10 mouse cellular contexts compared by ENCODE assay signal in the genomic region with DNA sequence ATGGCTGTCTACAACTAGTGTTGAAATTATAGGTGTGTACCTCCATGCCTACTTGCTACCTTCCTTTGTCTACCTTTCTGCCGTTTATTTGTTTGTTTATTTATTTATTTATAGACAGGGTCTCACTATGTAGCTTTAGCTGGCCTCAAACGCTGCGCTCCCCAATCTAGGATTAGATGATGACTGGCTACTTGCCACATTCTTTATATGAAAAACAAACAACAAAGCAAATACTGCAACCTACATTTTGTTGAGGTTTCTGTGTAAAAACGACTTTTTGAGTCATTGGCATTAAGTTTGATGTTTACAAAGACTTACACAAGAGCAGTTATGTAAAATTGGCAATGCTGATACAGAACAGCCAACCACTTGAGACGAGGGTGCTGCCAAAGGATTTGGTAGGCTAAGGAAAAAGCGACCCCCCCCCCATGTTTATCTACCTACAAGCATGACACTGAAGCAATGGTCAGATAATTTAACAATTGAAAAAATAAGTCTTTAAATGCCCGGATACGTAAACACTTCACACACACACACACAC. TPM values are rescaled to one million over a fixed set of nuclear protein-coding genes. Genes with fewer than 3 reads are reported as not detected.
A peak's percentile ranks its signal among the peaks of the same experiment; 100 is the strongest.
DNase-seq lines count a peak whose midpoint lies in the region; ATAC-seq and TF ChIP-seq lines count a peak whose summit lies in the region.
"Had no signal": no experiment of that assay in that cellular context is flagged by ENCODE, and none has a peak within 500 bp of the region (broad histone marks: within the 10 kb centered on the region; RNA-seq: fewer than 3 reads in every experiment).

No protein-coding gene starts in this region.

- TF ChIP-seq CTCF in lung, embryonic 14.5 days (IDR thresholded peaks at IDR 0.05; ENCODE audit: low read depth), result no peak
- TF ChIP-seq CTCF in intestine, postnatal 0 days (IDR thresholded peaks at IDR 0.05; ENCODE audit: low read depth), result no peak

- peak overlapping the region; percentile 100 for H3K4me3 ChIP-seq in lung, embryonic 14.5 days (ENCODE audit: low read depth, low read length)
- H3K4me3 ChIP-seq in embryonic facial prominence, embryonic 13.5 days, result peak overlapping the region; percentile 99
- H3K4me3 ChIP-seq in intestine, postnatal 0 days (ENCODE audit: low read depth, low read length), result peak overlapping the region; percentile 98; the same call in 1 of the 2 replicates
- H3K4me3 ChIP-seq in neural tube, embryonic 13.5 days, result peak overlapping the region; percentile 100

- peaks cover 10% of the 10 kb centered on the region for H3K4me1 ChIP-seq in lung, embryonic 14.5 days (ENCODE audit: insufficient read depth)
- H3K4me1 ChIP-seq in embryonic facial prominence, embryonic 13.5 days, result peaks cover 37% of the 10 kb centered on the region
- peaks cover 5% of the 10 kb centered on the region; the same call in 1 of the 2 replicates for H3K4me1 ChIP-seq in intestine, postnatal 0 days (replicated peaks; ENCODE audit: control insufficient read depth, insufficient read depth, low read length)
- H3K4me1 ChIP-seq in neural tube, embryonic 13.5 days (replicated peaks), result peaks cover 40% of the 10 kb centered on the region

- no peak overlapping the region for H3K27ac ChIP-seq in lung, embryonic 14.5 days (ENCODE audit: low read depth)
- H3K27ac ChIP-seq in embryonic facial prominence, embryonic 13.5 days, result no peak overlapping the region
- H3K27ac ChIP-seq in intestine, postnatal 0 days (ENCODE audit: low read depth, low read length), result no peak overlapping the region
- H3K27ac ChIP-seq in neural tube, embryonic 13.5 days (replicated peaks), result no peak overlapping the region

- peak overlapping the region; percentile 95 for H3K4me2 ChIP-seq in lung, embryonic 14.5 days
- H3K4me2 ChIP-seq in embryonic facial prominence, embryonic 13.5 days, result peak overlapping the region; percentile 87
- peak overlapping the region; percentile 81 for H3K4me2 ChIP-seq in intestine, postnatal 0 days (replicated peaks; ENCODE audit: low read depth)
- peak overlapping the region; percentile 95 for H3K4me2 ChIP-seq in neural tube, embryonic 13.5 days

- H3K9me3 ChIP-seq in lung, embryonic 14.5 days (ENCODE audit: low read depth, low read length), result no peaks in the 10 kb centered on the region
- no peaks in the 10 kb centered on the region for H3K9me3 ChIP-seq in embryonic facial prominence, embryonic 13.5 days
- H3K9me3 ChIP-seq in intestine, postnatal 0 days (ENCODE audit: control insufficient read depth), result no peaks in the 10 kb centered on the region
- H3K9me3 ChIP-seq in neural tube, embryonic 13.5 days, result no peaks in the 10 kb centered on the region

- H3K36me3 ChIP-seq in lung, embryonic 14.5 days (ENCODE audit: insufficient read depth), result peaks cover 18% of the 10 kb centered on the region
- peaks cover 16% of the 10 kb centered on the region for H3K36me3 ChIP-seq in embryonic facial prominence, embryonic 13.5 days
- peaks cover 7% of the 10 kb centered on the region for H3K36me3 ChIP-seq in intestine, postnatal 0 days (ENCODE audit: control insufficient read depth, insufficient read depth)
- H3K36me3 ChIP-seq in neural tube, embryonic 13.5 days, result peaks cover 11% of the 10 kb centered on the region

- WGBS in lung, embryonic 14.5 days, result 49% methylated on average over 8 of the region's 8 CpGs
- WGBS in embryonic facial prominence, embryonic 13.5 days, result 63% methylated on average over 8 of the region's 8 CpGs
- WGBS in intestine, postnatal 0 days, result 35% methylated on average over 8 of the region's 8 CpGs
- WGBS in neural tube, embryonic 13.5 days, result 79% methylated on average over 8 of the region's 8 CpGs

- no peak for ATAC-seq in lung, embryonic 14.5 days (ENCODE audit: insufficient read depth)
- no peak for ATAC-seq in embryonic facial prominence, embryonic 13.5 days (ENCODE audit: insufficient number of reproducible peaks, insufficient read depth, low FRiP score, low TSS enrichment, low read depth)
- ATAC-seq in intestine, postnatal 0 days, result no peak
- ATAC-seq in neural tube, embryonic 13.5 days (ENCODE audit: low read depth), result no peak

- peak overlapping the region; percentile 99; the same call in 1 of the 2 replicates for H3K9ac ChIP-seq in lung, embryonic 14.5 days
- peak overlapping the region; percentile 100; the same call in 1 of the 2 replicates for H3K9ac ChIP-seq in embryonic facial prominence, embryonic 13.5 days
- H3K9ac ChIP-seq in intestine, postnatal 0 days (ENCODE audit: low read depth, low read length), result no peak overlapping the region
- peak overlapping the region; percentile 99; the same call in 1 of the 2 replicates for H3K9ac ChIP-seq in neural tube, embryonic 13.5 days

- H3K27me3 ChIP-seq in lung, embryonic 14.5 days (ENCODE audit: insufficient read depth, low read length), result no peaks in the 10 kb centered on the region
- no peaks in the 10 kb centered on the region for H3K27me3 ChIP-seq in embryonic facial prominence, embryonic 13.5 days
- no peaks in the 10 kb centered on the region for H3K27me3 ChIP-seq in intestine, postnatal 0 days (replicated peaks; ENCODE audit: control insufficient read depth, insufficient read depth, low read length)
- H3K27me3 ChIP-seq in neural tube, embryonic 13.5 days, result no peaks in the 10 kb centered on the region

- no peak for DNase-seq in lung, embryonic 14.5 days
- DNase-seq in lung, postnatal 25 days (ENCODE audit: low spot score), result no peak
- DNase-seq in cerebellum, adult 9-11 months, result no peak
- DNase-seq in gastrocnemius, postnatal 25 days, result no peak
- DNase-seq in yolk sac, embryonic 10.5 days (ENCODE audit: low spot score), result no peak
- DNase-seq: adrenal gland, postnatal 25 days; kidney, postnatal 10 days had no signal

RNA-seq across cellular contexts. Expression of gene Rhbdd3, which starts 2.2 kb away (rescaled TPM):
- 27.9 and 29.9 TPM in 2 replicates for polyA plus RNA-seq in lung, embryonic 14.5 days (2014; fragmentation: Nextera tagmentation; extraction: Ambion mirVana)
- polyA plus RNA-seq in embryonic facial prominence, embryonic 13.5 days (2015; fragmentation: Nextera tagmentation; extraction: Ambion mirVana), result 22.3 and 27.9 TPM in 2 replicates
- polyA plus RNA-seq in intestine, postnatal 0 days (2015; fragmentation: Nextera tagmentation; extraction: Ambion mirVana), result 17.1 and 17.5 TPM in 2 replicates
- 26.2 and 32.7 TPM in 2 replicates for polyA plus RNA-seq in neural tube, embryonic 13.5 days (2015; fragmentation: Nextera tagmentation; extraction: Ambion mirVana)
- 10 to 100 TPM; 19.3 to 24.1 TPM for total RNA-seq in gastrocnemius, postnatal 25 days (2021)

RNA-seq across cellular contexts. Expression of gene Ewsr1, which starts 2.5 kb away (rescaled TPM):
- 398 and 449 TPM in 2 replicates for polyA plus RNA-seq in lung, embryonic 14.5 days (2014; fragmentation: Nextera tagmentation; extraction: Ambion mirVana)
- polyA plus RNA-seq in embryonic facial prominence, embryonic 13.5 days (2015; fragmentation: Nextera tagmentation; extraction: Ambion mirVana), result 859 and 909 TPM in 2 replicates
- polyA plus RNA-seq in intestine, postnatal 0 days (2015; fragmentation: Nextera tagmentation; extraction: Ambion mirVana), result 185 and 196 TPM in 2 replicates
- 624 and 700 TPM in 2 replicates for polyA plus RNA-seq in neural tube, embryonic 13.5 days (2015; fragmentation: Nextera tagmentation; extraction: Ambion mirVana)
- 10 to 100 TPM; 69.3 to 82.6 TPM for total RNA-seq in gastrocnemius, postnatal 25 days (2021)

RNA-seq across cellular contexts. Expression of gene Gas2l1, which starts 31.4 kb away (rescaled TPM):
- polyA plus RNA-seq in lung, embryonic 14.5 days (2014; fragmentation: Nextera tagmentation; extraction: Ambion mirVana), result 33.2 and 36.3 TPM in 2 replicates
- polyA plus RNA-seq in embryonic facial prominence, embryonic 13.5 days (2015; fragmentation: Nextera tagmentation; extraction: Ambion mirVana), result 25.8 and 30.0 TPM in 2 replicates
- 18.9 and 22.8 TPM in 2 replicates for polyA plus RNA-seq in intestine, postnatal 0 days (2015; fragmentation: Nextera tagmentation; extraction: Ambion mirVana)
- 25.2 and 26.3 TPM in 2 replicates for polyA plus RNA-seq in neural tube, embryonic 13.5 days (2015; fragmentation: Nextera tagmentation; extraction: Ambion mirVana)
- 1 to 10 TPM; 6.0 to 9.4 TPM for total RNA-seq in gastrocnemius, postnatal 25 days (2021)

RNA-seq across cellular contexts. Expression of gene Rasl10a, which starts 38.6 kb away (rescaled TPM):
- 0.75 and 0.78 TPM in 2 replicates for polyA plus RNA-seq in lung, embryonic 14.5 days (2014; fragmentation: Nextera tagmentation; extraction: Ambion mirVana)
- polyA plus RNA-seq in embryonic facial prominence, embryonic 13.5 days (2015; fragmentation: Nextera tagmentation; extraction: Ambion mirVana), result 0.29 and 0.49 TPM in 2 replicates
- 0.93 and 1.2 TPM in 2 replicates for polyA plus RNA-seq in intestine, postnatal 0 days (2015; fragmentation: Nextera tagmentation; extraction: Ambion mirVana)
- 0.64 and 0.99 TPM in 2 replicates for polyA plus RNA-seq in neural tube, embryonic 13.5 days (2015; fragmentation: Nextera tagmentation; extraction: Ambion mirVana)
- not detected for total RNA-seq in gastrocnemius, postnatal 25 days (2021)

RNA-seq across cellular contexts. Expression of gene Emid1, which starts 55.5 kb away (rescaled TPM):
- 50.7 and 52.1 TPM in 2 replicates for polyA plus RNA-seq in lung, embryonic 14.5 days (2014; fragmentation: Nextera tagmentation; extraction: Ambion mirVana)
- 50.4 and 50.8 TPM in 2 replicates for polyA plus RNA-seq in embryonic facial prominence, embryonic 13.5 days (2015; fragmentation: Nextera tagmentation; extraction: Ambion mirVana)
- polyA plus RNA-seq in intestine, postnatal 0 days (2015; fragmentation: Nextera tagmentation; extraction: Ambion mirVana), result 47.9 and 56.4 TPM in 2 replicates
- polyA plus RNA-seq in neural tube, embryonic 13.5 days (2015; fragmentation: Nextera tagmentation; extraction: Ambion mirVana), result 16.5 and 18.9 TPM in 2 replicates
- total RNA-seq in gastrocnemius, postnatal 25 days (2021), result 10 to 100 TPM in 1 of 2 experiments, 1 to 10 TPM in 1; 9.4 to 15.4 TPM
